Mouse (Mus musculus) left cerebral cortex, postnatal 14 days (tissue): ENCODE measurements around the gene Babam1. TPM values are rescaled to one million over a fixed set of nuclear protein-coding genes. Genes with fewer than 3 reads are reported as not detected.

ENCODE experiments used
- DNase-seq, 2 experiments: peaks; one replicate each; pipeline ENCODE4 v3.0.0; 2021 to 2022; ENCODE audit warnings: low spot score in 2 of 2, mixed read lengths in 1 of 2
- intact Hi-C: fragments of 180-260 bp; cut with DNase I; formaldehyde crosslinking; loops from one replicate; pipeline ENCODE4 v1.15.1; 2025
- long read RNA-seq, 2 experiments: library from polyadenylated mRNA; stranded (forward); transcript quantifications; one replicate each; pipeline ENCODE4 v2.0.0; 2021
- total RNA-seq, 2 experiments: library from RNA; stranded (reverse); gene quantifications; 2 replicates each; pipeline ENCODE4 v1.2.3; 2021

Babam1 gene
- 10 to 100 TPM; 87.1 to 91.0 TPM for total RNA-seq
- long read RNA-seq, experiment 1, transcript Babam1-201 (9 exons, 1,433 nt) = major isoform, 57 of 70 reads
- long read RNA-seq, experiment 1, partial matches to known transcripts = 4 of 70 reads
- long read RNA-seq, experiment 1, other reads (novel, unspliced or antisense) = 9 of 70 reads
- long read RNA-seq, experiment 2, transcript Babam1-201 (9 exons, 1,433 nt) = major isoform, 30 of 48 reads
- long read RNA-seq, experiment 2, partial matches to known transcripts = 8 of 48 reads
- long read RNA-seq, experiment 2, other reads (novel, unspliced or antisense) = 10 of 48 reads

DNA sequence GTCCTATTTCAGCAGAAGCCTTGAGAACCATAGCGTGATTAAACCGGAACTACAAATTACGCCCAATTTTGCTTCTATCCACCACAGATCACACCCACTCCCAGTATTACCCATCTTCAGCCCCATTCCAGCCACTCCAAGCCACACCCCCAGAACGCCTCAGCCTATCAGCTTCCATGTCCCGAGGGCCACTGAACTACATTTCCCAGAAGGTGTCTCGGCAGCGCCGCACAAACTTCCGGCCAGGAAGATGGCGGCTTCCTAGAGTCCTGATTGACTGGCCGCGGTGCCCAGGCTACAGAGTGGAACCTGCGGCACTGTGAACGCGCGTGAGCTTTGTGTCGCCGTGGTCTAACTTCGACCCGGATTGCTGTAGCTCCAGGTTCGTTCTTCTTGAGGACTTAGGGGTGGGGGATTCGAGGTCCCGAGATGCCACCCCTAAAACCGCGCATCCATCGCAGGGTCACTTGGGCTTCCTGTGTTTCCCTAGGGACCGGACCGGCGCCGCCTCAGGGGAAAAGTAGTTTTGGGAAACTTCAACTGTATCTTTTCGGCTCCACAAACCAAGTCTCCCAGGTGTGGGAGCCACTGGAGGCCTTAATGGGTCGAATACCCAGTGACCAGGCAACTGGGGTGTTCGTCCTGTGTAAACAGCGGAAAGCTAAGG lies at the start of gene Babam1:
Gene Babam1, plus strand, starts transcription at position 223 of the 667 bp plus-strand sequence.
- intact Hi-C loops = no loop called here

DNA sequence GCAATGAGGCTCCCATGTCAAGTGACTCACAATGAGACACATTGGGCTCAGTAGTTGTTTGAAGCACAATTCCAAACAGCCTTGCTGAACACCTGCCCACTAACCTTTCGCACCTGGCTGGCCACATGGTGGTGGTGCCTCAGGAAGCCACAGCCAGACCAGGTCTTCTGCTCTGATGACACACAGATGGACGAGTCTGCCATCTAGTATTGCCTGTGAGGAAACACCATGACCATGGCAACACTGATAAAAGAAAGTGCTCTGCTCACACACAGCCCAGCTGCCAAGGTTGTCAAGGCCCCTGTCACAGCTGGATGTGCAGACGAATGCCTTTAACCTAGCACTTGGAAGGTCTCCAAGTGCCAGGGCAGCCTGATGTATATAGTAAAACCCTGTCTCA lies 45.5 kb upstream of the Babam1 start:
- intact Hi-C loops = no loop called here
- DNase-seq = no peak

More for the DNA sequence above, at the start of gene Babam1:
- DNase-seq = peak; percentile 93 to 94

DNA sequence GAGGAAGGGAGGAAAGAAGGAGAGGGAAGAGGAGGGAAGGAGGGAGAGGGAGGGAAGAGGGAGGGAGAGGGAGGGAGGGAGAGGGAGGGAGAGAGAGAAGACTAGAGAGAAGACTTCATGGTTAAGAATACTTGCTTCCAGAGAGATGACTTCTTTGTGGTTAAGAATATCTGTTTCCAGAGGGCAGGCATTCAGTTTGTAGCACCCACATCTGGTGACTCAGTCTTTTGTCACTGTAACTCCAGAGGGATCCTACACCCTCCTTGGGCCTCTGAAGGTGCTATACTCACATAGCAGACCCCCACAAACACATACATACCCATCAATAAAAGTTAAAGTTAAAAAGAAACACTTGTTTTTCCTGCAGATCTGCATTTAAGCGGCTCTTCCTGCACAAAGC lies 45.1 kb upstream of the Babam1 start:
- DNase-seq = no peak
- intact Hi-C loops = no loop called here

DNA sequence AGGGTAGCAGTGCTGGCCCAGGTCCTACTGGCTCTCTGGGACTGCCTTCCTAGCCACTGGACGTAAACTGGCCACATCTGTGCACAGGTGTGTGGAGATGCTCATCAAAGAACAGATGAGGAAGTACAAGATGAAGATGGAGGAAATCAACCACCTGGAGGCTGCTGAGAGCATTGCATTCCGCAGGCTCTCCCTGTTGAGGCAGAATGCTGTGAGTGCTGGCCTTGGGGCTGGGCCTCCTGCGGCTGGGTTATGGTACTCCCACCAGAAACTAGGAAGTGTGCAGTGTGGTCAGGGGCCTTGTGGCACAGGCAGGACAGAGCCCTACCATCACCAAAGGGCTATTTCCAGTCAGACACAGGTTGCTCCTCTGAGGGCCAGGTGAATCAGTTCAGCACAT lies 38.6 kb upstream of the Babam1 start:
- DNase-seq = no peak
- intact Hi-C loops = no loop called here

DNA sequence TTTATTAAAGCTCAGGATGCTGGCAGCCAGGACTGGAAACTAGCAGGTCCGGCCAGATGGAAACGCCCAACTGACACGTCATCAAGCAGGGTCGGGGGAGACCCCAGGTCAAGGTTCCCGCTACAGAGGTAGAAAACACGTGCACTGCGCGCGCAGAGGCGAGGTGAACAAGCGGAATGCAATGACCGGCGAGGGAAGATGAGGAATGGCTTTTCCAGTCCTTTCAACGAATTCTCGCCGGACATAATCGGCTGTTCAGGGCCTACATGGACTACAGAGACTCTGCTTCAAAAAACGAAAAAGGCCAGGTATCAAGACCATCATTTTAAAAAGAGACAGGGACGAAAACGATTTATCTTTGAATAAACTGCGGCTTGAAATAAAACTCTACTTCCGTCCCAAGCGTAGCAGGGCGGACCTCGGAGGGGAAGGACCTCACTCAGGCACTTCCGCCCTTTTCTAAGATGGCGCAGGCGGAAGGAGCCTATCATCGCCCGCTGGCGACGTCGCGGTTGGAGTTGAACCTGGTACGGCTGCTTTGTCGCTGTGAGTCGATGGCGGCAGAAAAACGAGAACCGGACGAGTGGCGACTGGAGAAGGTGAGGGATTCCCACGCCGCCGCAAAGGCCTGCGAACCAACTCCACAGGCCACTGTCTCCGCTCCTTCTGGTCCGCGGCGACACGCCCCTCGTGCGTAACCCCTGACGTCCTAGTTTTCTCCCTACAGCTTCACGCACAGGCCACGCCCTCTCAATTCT lies 29.7 kb upstream of the Babam1 start, which contains the start of gene Use1:
Gene Use1, plus strand, starts transcription at position 78 of the 758 bp plus-strand sequence.
- peak; percentile 86 to 88 for DNase-seq
- intact Hi-C loops = no loop called here

GRCm38 (mm10) chr8:71367529-71368176 lies 29.0 kb upstream of the Babam1 start:
- intact Hi-C loops = no loop called here
- no peak for DNase-seq

GRCm38 (mm10) chr8:71368366-71368765 lies 28.3 kb upstream of the Babam1 start:
- intact Hi-C loops = no loop called here
- no peak for DNase-seq

- no peak for DNase-seq
- intact Hi-C loops = no loop called here
These were observed 27.5 kb upstream of the Babam1 start for GRCm38 (mm10) chr8:71369040-71369718.

GRCm38 (mm10) chr8:71370711-71371235 lies 25.9 kb upstream of the Babam1 start:
- intact Hi-C loops = loop anchor here (10.0 kb wide), 1 partner anchor 476 kb away; the partner anchor contains the start of genes Rpl18a and Slc5a5

DNA sequence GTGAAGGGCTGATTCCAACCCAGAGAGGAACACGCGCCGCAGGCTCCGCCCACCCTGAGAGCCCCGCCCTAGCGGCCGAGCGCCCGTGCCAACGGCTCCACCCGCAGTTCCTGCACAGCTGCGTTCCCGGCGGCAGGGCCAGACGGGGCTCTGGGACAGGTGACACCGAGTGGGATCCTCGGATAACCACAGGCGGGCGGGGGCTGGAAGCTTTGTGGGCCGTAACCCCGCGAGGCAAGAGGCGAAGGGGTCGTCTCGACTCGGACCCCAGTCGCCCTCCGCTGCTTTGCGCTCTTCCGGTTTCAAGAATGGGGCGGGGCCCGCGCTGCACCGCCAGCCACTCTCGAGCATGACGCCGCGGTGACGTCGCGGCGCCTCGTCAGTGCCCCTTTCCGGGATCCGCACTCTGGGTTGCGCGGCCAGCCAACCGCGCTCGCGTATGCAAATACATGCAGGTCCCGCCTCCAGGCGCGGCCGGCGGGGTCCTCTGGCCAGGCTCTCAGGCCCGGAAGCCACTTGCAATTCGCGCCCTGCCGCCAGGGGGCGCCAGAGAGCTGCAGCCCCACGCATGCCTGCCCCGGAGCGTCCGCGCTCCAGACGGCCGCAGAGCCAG lies 25.3 kb upstream of the Babam1 start, which contains the start of gene Ocel1:
Gene Ocel1, plus strand, starts transcription at position 63 of the 613 bp plus-strand sequence.
- intact Hi-C loops = loop anchor here (10.0 kb wide), 1 partner anchor 477 kb away; the partner anchor contains the start of genes Rpl18a and Slc5a5
- peak; percentile 98 for DNase-seq

More at GRCm38 (mm10) chr8:71370711-71371235, 25.9 kb upstream of the Babam1 start:
- DNase-seq = no peak

DNA sequence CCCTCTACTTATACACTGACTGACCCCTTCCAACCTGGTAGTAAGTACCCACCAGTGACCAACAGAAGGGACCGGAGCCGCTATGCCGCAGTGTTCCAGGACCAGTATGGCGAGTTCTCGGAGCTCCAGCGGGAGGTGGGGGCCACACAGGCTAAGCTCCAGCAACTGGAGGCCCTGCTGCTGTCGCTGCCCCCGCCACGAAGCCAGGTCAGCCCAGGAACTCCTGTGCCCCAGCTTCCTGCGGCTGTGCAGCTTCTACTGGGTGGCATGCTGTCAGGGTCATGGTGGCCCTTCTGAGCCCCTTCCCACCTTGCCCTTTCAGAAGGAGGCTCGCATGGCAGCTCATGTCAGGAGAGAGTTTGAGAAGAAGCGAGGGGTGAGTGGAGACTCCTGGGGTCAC lies 24.2 kb upstream of the Babam1 start:
- DNase-seq = no peak
- intact Hi-C loops = loop anchor here (10.0 kb wide), 1 partner anchor 478 kb away; the partner anchor contains the start of genes Rpl18a and Slc5a5

- intact Hi-C loops = loop anchor here (10.0 kb wide), 1 partner anchor 478 kb away; the partner anchor contains the start of genes Rpl18a and Slc5a5
- no peak for DNase-seq
These were observed 23.7 kb upstream of the Babam1 start for GRCm38 (mm10) chr8:71373000-71373399.

- DNase-seq = no peak
- intact Hi-C loops = loop anchor here (10.0 kb wide), 1 partner anchor 480 kb away; the partner anchor contains the start of genes Rpl18a and Slc5a5
These were observed 21.9 kb upstream of the Babam1 start for GRCm38 (mm10) chr8:71374616-71375206.

GRCm38 (mm10) chr8:71375581-71376422 lies 20.9 kb upstream of the Babam1 start:
- intact Hi-C loops = loop anchor here (10.0 kb wide), 1 partner anchor 481 kb away; the partner anchor contains the start of genes Rpl18a and Slc5a5
- DNase-seq = peak; percentile 71 to 74

DNA sequence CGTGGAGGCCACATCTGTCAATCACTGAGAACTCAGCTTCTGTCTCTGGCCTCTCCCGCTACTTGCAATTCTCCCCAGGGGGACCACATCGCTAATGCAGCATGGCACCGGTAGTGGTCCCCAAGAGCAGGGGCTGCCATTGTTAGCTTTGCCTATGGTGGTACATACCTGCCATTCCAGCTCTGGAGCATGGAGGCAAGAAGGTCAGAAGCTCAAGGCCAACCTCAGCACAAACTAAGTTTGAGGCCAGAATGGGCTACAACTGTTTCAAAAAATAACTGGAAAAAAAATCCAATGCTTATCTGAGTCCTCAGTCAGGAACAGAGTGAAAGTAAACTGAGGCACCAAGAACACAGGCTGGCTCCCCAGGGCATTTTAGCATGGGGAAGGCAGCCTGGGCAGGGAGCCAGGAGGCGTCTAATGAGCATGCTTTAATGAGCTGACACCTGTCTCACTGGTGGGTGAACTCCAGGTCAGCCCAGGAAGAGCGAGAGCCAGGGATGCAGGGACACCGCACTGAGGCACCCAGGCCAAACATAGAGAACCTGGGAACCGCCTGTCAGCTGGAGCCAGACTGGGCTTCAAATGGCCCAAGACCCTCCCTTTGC lies 20.1 kb upstream of the Babam1 start:
- intact Hi-C loops = loop anchor here (10.0 kb wide), 1 partner anchor 482 kb away; the partner anchor contains the start of genes Rpl18a and Slc5a5
- no peak for DNase-seq

DNA sequence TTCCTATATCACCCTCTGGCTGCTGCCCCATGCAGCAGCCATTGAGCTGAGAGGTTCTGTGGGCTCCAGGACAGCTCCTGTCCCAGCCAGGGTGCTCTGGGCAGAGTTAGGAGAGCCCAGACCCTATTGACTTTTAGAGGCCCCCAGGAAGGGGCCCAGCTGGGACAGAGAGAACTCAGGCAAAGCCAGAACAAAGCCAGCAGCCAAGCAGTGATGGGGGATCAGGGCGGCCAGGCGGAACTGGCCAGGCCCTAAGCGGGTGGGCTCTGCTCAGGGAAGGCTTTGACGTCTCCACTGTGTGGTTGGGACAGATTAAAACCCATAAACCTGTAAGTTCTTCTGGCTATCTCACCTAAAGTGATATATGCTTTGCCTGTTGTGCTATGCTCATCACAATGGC lies 17.7 kb upstream of the Babam1 start:
- DNase-seq = no peak
- intact Hi-C loops = loop anchor here (10.0 kb wide), 1 partner anchor 484 kb away; the partner anchor contains the start of genes Rpl18a and Slc5a5
